Mouse (Mus musculus) small intestine, adult 10 weeks (tissue): ENCODE results near the gene Gzmm. TPM values are rescaled to one million over a fixed set of nuclear protein-coding genes. Genes with fewer than 3 reads are reported as not detected.

Experiments
- polyA plus RNA-seq: library from polyadenylated mRNA; stranded (reverse); fragments of 350-450 nt; fragmentation: Illumina TruSeq; extraction: RNeasy Lipid Tissue Mini Kit (QIAGEN cat#74804); gene quantifications from one replicate; pipeline ENCODE4 v1.2.3, GENCODE M21; 2014; ENCODE audit warnings: low replicate concordance

Gene Gzmm
- polyA plus RNA-seq, result not detected

GRCm38 (mm10) chr10:79688720-79689119 is at the start of gene Gzmm:
Gene Gzmm (plus strand): TSS chr10:79689020.

GRCm38 (mm10) chr10:79645711-79646110 is 43.1 kb upstream of the Gzmm start, which contains the start of gene Odf3l2:
Gene Odf3l2 (minus strand): TSS chr10:79645738.

DNA sequence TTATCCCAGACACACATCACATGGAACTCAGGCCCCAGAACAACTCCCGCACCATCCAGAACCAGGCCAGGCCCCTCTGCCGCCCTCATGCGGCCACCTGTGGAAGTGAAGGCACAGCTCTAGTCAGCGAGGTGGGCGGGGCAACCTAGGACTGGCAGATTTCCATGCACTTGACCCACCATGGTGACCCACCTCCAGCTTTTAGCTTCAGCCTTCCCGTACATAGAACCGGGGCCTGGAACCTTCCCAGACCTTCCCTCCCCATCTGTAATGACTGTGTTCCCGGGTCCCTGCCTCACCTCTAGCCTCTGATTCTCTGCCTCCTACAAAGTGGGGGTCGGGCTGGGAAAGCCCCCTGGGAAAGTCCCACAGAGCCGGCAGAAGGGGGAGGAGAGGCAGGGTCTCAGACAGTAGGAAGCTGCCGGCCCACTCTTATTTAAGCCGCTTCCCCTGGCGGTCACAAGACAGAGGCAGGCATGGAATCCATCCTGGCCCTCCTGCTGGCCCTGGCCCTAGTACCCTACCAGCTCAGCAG is 24.6 kb upstream of the Gzmm start, which contains the start of gene Madcam1:
Gene Madcam1, plus strand, starts transcription at position 429 of the 535 bp plus-strand sequence.

DNA sequence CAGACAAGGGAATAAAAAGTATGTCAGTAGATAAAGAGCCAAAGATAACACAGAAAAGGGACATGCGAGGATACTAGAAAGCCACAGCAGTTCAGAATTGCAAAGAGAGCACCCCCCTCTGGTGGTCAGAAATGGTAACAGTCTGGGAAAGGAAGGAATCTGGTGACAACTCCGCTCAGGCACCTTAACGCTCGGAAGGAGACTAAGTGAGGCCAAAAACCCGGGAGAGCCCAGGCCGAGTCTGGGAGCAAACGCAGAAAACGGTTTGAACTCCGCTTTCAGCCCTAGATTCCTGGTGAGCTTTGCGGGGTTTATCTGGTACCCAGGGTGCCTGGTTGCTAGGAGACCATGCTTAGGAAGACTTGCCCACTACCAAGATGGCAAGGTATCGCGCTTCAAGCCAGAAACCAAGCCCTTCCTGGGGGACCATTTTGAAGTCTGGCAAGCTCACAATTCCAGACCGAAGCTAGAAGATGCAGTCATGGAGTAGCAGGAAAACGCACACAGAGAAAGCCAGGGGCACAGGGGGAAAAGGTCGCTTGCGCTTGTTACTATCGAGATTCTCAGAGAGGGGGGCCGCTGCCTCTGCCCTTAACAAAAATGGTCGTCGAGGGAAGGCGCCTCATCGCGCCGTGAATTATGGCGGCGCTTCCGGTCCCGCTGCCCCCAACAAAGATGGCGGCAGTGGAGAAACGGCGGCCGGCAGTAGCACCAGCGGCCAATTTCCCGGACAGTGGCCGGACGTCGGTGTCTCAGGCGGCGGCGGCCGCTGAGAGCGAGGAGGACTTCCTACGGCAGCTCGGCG is 19.8 kb upstream of the Gzmm start, which contains the start of gene Tpgs1:
Gene Tpgs1, plus strand, starts transcription at position 599 of the 805 bp plus-strand sequence.

GRCm38 (mm10) chr10:79681591-79682245 is 7.1 kb upstream of the Gzmm start, which contains the start of gene Cdc34:
Gene Cdc34 (plus strand): TSS chr10:79682195.

DNA sequence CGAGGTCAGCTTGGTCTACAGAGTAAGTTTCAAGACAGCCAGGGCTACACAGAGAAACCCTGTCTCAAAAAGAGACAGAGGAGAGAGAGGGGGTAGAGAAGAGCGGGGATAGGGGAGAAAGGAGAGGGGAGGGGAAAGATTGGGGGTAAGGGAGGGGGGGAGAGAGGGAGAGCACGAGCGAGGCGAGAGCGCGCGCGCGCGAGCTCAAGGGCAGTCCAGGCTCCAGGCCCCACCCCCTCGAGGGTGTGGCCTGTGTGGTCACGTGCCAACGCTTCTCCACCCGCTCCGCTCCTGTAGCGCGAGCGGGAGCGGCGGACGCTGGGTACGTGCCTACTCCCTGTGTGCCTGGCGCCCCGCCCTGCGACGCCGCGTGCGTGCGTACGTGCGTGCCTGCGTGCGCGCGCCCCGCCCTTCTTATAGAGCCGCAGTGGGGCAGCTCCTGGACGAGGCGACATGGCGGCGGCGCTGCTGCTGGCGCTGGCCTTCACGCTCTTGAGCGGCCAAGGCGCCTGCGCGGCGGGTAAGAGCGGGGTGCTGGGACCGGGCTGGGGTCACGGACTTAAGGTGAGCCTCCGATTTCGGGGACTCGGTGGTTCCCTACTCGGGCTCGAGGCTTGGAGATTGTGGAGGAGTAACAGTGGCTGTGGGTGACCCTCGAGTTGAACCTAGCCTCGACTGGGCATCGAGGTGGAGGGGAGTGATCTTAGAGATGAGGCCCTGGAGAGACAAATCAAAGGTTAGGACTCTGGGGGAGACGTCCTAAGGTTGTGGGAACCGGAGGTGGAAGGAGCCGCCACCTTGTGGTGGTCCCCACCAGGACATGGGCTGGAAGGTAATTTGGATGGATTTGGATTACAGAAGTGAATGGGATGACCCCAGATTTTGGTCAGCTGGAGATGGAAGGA is 15.5 kb downstream of the Gzmm start, which contains the start of gene Bsg:
Gene Bsg, plus strand, starts transcription at position 427 of the 905 bp plus-strand sequence.

GRCm38 (mm10) chr10:79716254-79716987 is 27.6 kb downstream of the Gzmm start, which contains the start of gene Hcn2:
Gene Hcn2 (plus strand): TSS chr10:79716634.

Other genes starting within 250 kb of the Gzmm start
- gene Vmn2r83, start 220.3 kb upstream of the Gzmm start, polyA plus RNA-seq, result not detected
- 6.5 TPM for gene Plpp2, start 155.2 kb upstream of the Gzmm start, polyA plus RNA-seq
- not detected for gene Mier2, start 133.8 kb upstream of the Gzmm start, polyA plus RNA-seq
- not detected for gene Theg, start 101.7 kb upstream of the Gzmm start, polyA plus RNA-seq
- gene C2cd4c, start 75.0 kb upstream of the Gzmm start, polyA plus RNA-seq, result 0.11 TPM
- gene Shc2, start 51.1 kb upstream of the Gzmm start, polyA plus RNA-seq, result 0.30 TPM
- gene Odf3l2, start 43.3 kb upstream of the Gzmm start, polyA plus RNA-seq, result not detected
- gene Madcam1, start 24.5 kb upstream of the Gzmm start, polyA plus RNA-seq, result not detected
- gene Tpgs1, start 19.7 kb upstream of the Gzmm start, polyA plus RNA-seq, result not detected
- not detected for gene Cdc34, start 6.8 kb upstream of the Gzmm start, polyA plus RNA-seq
- gene Bsg, start 15.5 kb downstream of the Gzmm start, polyA plus RNA-seq, result 328 TPM
- gene Hcn2, start 27.6 kb downstream of the Gzmm start, polyA plus RNA-seq, result not detected
- gene Polrmt, start 57.6 kb downstream of the Gzmm start, polyA plus RNA-seq, result not detected
- not detected for gene Fgf22, start 66.1 kb downstream of the Gzmm start, polyA plus RNA-seq
- gene Rnf126, start 77.9 kb downstream of the Gzmm start, polyA plus RNA-seq, result 0.41 TPM
- gene Fstl3, start 88.3 kb downstream of the Gzmm start, polyA plus RNA-seq, result 0.45 TPM
- gene Prss57, start 101.9 kb downstream of the Gzmm start, polyA plus RNA-seq, result not detected
- gene Palm, start 104.6 kb downstream of the Gzmm start, polyA plus RNA-seq, result not detected
- 3.9 TPM for gene Misp, start 132.0 kb downstream of the Gzmm start, polyA plus RNA-seq
- gene Ptbp1, start 165.4 kb downstream of the Gzmm start, polyA plus RNA-seq, result 52.9 TPM
- gene Prtn3, start 185.5 kb downstream of the Gzmm start, polyA plus RNA-seq, result not detected
- not detected for gene Plppr3, start 185.6 kb downstream of the Gzmm start, polyA plus RNA-seq
- not detected for gene Elane, start 197.2 kb downstream of the Gzmm start, polyA plus RNA-seq
- 0.67 TPM for gene Cfd, start 201.8 kb downstream of the Gzmm start, polyA plus RNA-seq
- 0.11 TPM for gene Med16, start 219.9 kb downstream of the Gzmm start, polyA plus RNA-seq
- gene Gm26602, start 221.8 kb downstream of the Gzmm start, polyA plus RNA-seq, result not detected
- gene Kiss1r, start 228.0 kb downstream of the Gzmm start, polyA plus RNA-seq, result not detected
- gene R3hdm4, start 232.2 kb downstream of the Gzmm start, polyA plus RNA-seq, result 1.5 TPM
- 2.3 TPM for gene Arid3a, start 238.0 kb downstream of the Gzmm start, polyA plus RNA-seq